ENCODE assay signal across 8 mouse cellular contexts in genomic region chr1:128592961-128593501, GRCm38 (mm10). TPM values are rescaled to one million over a fixed set of nuclear protein-coding genes. Genes with fewer than 3 reads are reported as not detected.
DNase-seq lines count a peak whose midpoint lies in the region; ATAC-seq and TF ChIP-seq lines count a peak whose summit lies in the region.

No protein-coding gene starts in this region.

- H3K27ac ChIP-seq in heart, embryonic 16.5 days (ENCODE audit: low read length): no peak overlapping the region
- H3K27ac ChIP-seq in lung, embryonic 14.5 days (ENCODE audit: low read depth): peak overlapping the region; percentile 76
- no peak overlapping the region for H3K27ac ChIP-seq in olfactory bulb, adult 2 months (ENCODE audit: insufficient read depth, low read depth, low read length)

- DNase-seq in urinary bladder, postnatal 25 days (ENCODE audit: low spot score): peak; percentile 8
- no peak for DNase-seq in urinary bladder, adult 18-20 months (ENCODE audit: low spot score in 2 of 2)
- peak; percentile 58 for DNase-seq in layer of hippocampus, adult 9-10 months (ENCODE audit: low spot score)
- DNase-seq in lung, embryonic 14.5 days: peak; percentile 68

- no peak for TF ChIP-seq POLR2A in olfactory bulb, adult 2 months (IDR thresholded peaks at IDR 0.05; ENCODE audit: insufficient read depth, low read depth, low read length)

- H3K4me3 ChIP-seq in heart, embryonic 16.5 days (ENCODE audit: low read length): peak overlapping the region; percentile 49
- peak overlapping the region; percentile 64 for H3K4me3 ChIP-seq in lung, embryonic 14.5 days (ENCODE audit: low read depth, low read length)
- H3K4me3 ChIP-seq in olfactory bulb, adult 2 months (ENCODE audit: insufficient read depth, low read depth, low read length): peak overlapping the region; percentile 40

- H3K36me3 ChIP-seq in heart, embryonic 16.5 days (ENCODE audit: control insufficient read depth, insufficient read depth): no peaks in the 10 kb centered on the region
- H3K36me3 ChIP-seq in lung, embryonic 14.5 days (ENCODE audit: insufficient read depth): peaks cover 12% of the 10 kb centered on the region

- H3K27me3 ChIP-seq in heart, embryonic 16.5 days (ENCODE audit: control insufficient read depth, insufficient read depth, low read length): peaks cover 31% of the 10 kb centered on the region
- H3K27me3 ChIP-seq in lung, embryonic 14.5 days (ENCODE audit: insufficient read depth, low read length): no peaks in the 10 kb centered on the region

- peak overlapping the region; percentile 64 for H3K4me2 ChIP-seq in heart, embryonic 16.5 days (ENCODE audit: low read depth, low read length)
- H3K4me2 ChIP-seq in lung, embryonic 14.5 days: peak overlapping the region; percentile 89

- H3K9me3 ChIP-seq in heart, embryonic 16.5 days (replicated peaks; ENCODE audit: control insufficient read depth, low read length): no peaks in the 10 kb centered on the region
- no peaks in the 10 kb centered on the region for H3K9me3 ChIP-seq in lung, embryonic 14.5 days (ENCODE audit: low read depth, low read length)

- 2% methylated on average over 24 of the region's 24 CpGs for WGBS in heart, embryonic 16.5 days
- 1% methylated on average over 24 of the region's 24 CpGs for WGBS in lung, embryonic 14.5 days
- WGBS in olfactory bulb, adult 2 months: 1% methylated on average over 24 of the region's 24 CpGs

- TF ChIP-seq CTCF in lung, embryonic 14.5 days (IDR thresholded peaks at IDR 0.05; ENCODE audit: low read depth): no peak
- TF ChIP-seq CTCF in olfactory bulb, adult 2 months (IDR thresholded peaks at IDR 0.05; ENCODE audit: insufficient read depth, low read depth, low read length): no peak

- H3K4me1 ChIP-seq in heart, embryonic 16.5 days (ENCODE audit: control insufficient read depth, insufficient read depth, low read length): peaks cover 13% of the 10 kb centered on the region
- H3K4me1 ChIP-seq in lung, embryonic 14.5 days (ENCODE audit: insufficient read depth): peaks cover 39% of the 10 kb centered on the region
- peaks cover 19% of the 10 kb centered on the region for H3K4me1 ChIP-seq in olfactory bulb, adult 2 months (ENCODE audit: control insufficient read depth, insufficient read depth, low read length)

- ATAC-seq in erythroblast, adult 5-6 weeks (replicated peaks; ENCODE audit: low FRiP score, poor library complexity, severe bottlenecking): 0 out of 2 replicates have a peak, but pooled peaks have one; percentile 3
- peak; percentile 41; the same call in 1 of the 2 replicates for ATAC-seq in heart, embryonic 16.5 days (replicated peaks; ENCODE audit: extremely low read depth, insufficient read depth, low FRiP score)
- ATAC-seq in lung, embryonic 14.5 days (ENCODE audit: insufficient read depth): peak; percentile 59
- ATAC-seq in cerebellum, adult (ENCODE audit: insufficient number of reproducible peaks, low FRiP score, low TSS enrichment): no peak

- H3K9ac ChIP-seq in heart, embryonic 16.5 days (ENCODE audit: low read length): peak overlapping the region; percentile 46
- peak overlapping the region; percentile 41 for H3K9ac ChIP-seq in lung, embryonic 14.5 days

RNA-seq across cellular contexts. Expression of gene Cxcr4, which starts 0.9 kb away (rescaled TPM):
- 121 and 151 TPM in 2 replicates for total RNA-seq in erythroblast, adult 5-6 weeks (2015; ENCODE audit: low replicate concordance)
- 109 and 111 TPM in 2 replicates for total RNA-seq in erythroblast, adult 5-6 weeks (2017; ENCODE audit: low replicate concordance)
- 4.1 and 4.6 TPM in 2 replicates for polyA plus RNA-seq in heart, embryonic 16.5 days (2015; fragmentation: Nextera tagmentation; extraction: Ambion mirVana)
- 10.3 and 10.9 TPM in 2 replicates for polyA plus RNA-seq in lung, embryonic 14.5 days (2014; fragmentation: Nextera tagmentation; extraction: Ambion mirVana)
- polyA plus RNA-seq in olfactory bulb, adult 2 months (2012; ENCODE audit: insufficient read depth, insufficient read length, low replicate concordance, missing spikeins): not detected in 2 replicates

Comparison
In these comparisons a context has a peak if more than half of its experiments do, and no peak if none do; other contexts are left out.
1. DNase-seq: peak in urinary bladder, postnatal 25 days (single experiment), layer of hippocampus, adult 9-10 months (single experiment) and lung, embryonic 14.5 days (single experiment); none in urinary bladder, adult 18-20 months (0 of 2).
2. Peak in every context shown above with its lines, with median percentiles within 50 percentile points of each other: H3K4me3 ChIP-seq.